Mouse (Mus musculus): ENCODE data around the gene Pfdn2.
"Not testable (repeated sequence)": the region's sequence is repeated elsewhere in the genome, so short reads cannot be mapped to it uniquely, and the experiment has no call there.

The Pfdn2 gene

GRCm38 (mm10) chr1:171345225-171346094, at the start of gene Pfdn2, which contains the start of gene Nit1:
TSS of gene Pfdn2 (plus strand) at chr1:171345670.
TSS of gene Nit1 (minus strand) at chr1:171345646.
- peak; percentile 91 for DNase-seq (ENCODE audit: low read depth, low spot score)

- no peak for DNase-seq (ENCODE audit: low read depth, low spot score)
Observed at GRCm38 (mm10) chr1:171298226-171298625, 47.2 kb upstream of the Pfdn2 start.

GRCm38 (mm10) chr1:171306157-171306556, 39.3 kb upstream of the Pfdn2 start:
- not testable (repeated sequence) for DNase-seq (ENCODE audit: low read depth, low spot score)

GRCm38 (mm10) chr1:171309321-171309720, 36.1 kb upstream of the Pfdn2 start:
- no peak for DNase-seq (ENCODE audit: low read depth, low spot score)

GRCm38 (mm10) chr1:171319748-171320147, 25.7 kb upstream of the Pfdn2 start:
- no peak for DNase-seq (ENCODE audit: low read depth, low spot score)

- no peak for DNase-seq (ENCODE audit: low read depth, low spot score)
Observed at GRCm38 (mm10) chr1:171320151-171320550, 25.3 kb upstream of the Pfdn2 start.

- DNase-seq (ENCODE audit: low read depth, low spot score): no peak
Observed at GRCm38 (mm10) chr1:171321415-171321814, 24.1 kb upstream of the Pfdn2 start.

GRCm38 (mm10) chr1:171322012-171322411, 23.5 kb upstream of the Pfdn2 start:
- DNase-seq (ENCODE audit: low read depth, low spot score): no peak

- DNase-seq (ENCODE audit: low read depth, low spot score): no peak
Observed at GRCm38 (mm10) chr1:171325571-171325970, 19.9 kb upstream of the Pfdn2 start.

- not testable (repeated sequence) for DNase-seq (ENCODE audit: low read depth, low spot score)
Observed at GRCm38 (mm10) chr1:171326588-171326987, 18.9 kb upstream of the Pfdn2 start.

GRCm38 (mm10) chr1:171328244-171328643, 17.2 kb upstream of the Pfdn2 start:
- no peak for DNase-seq (ENCODE audit: low read depth, low spot score)

- peak; percentile 87 for DNase-seq (ENCODE audit: low read depth, low spot score)
Observed at GRCm38 (mm10) chr1:171328839-171329432, 16.5 kb upstream of the Pfdn2 start, which contains the start of gene Dedd. TSS of gene Dedd (plus strand) at chr1:171329145.

GRCm38 (mm10) chr1:171329433-171330215, 15.8 kb upstream of the Pfdn2 start:
- no peak for DNase-seq (ENCODE audit: low read depth, low spot score)

GRCm38 (mm10) chr1:171330216-171330560, 15.3 kb upstream of the Pfdn2 start:
- no peak for DNase-seq (ENCODE audit: low read depth, low spot score)

- no peak for DNase-seq (ENCODE audit: low read depth, low spot score)
Observed at GRCm38 (mm10) chr1:171342262-171343207, 2.9 kb upstream of the Pfdn2 start.

- DNase-seq (ENCODE audit: low read depth, low spot score): no peak
Observed at GRCm38 (mm10) chr1:171343922-171344677, 1.4 kb upstream of the Pfdn2 start.

GRCm38 (mm10) chr1:171344715-171345114, 755 bp upstream of the Pfdn2 start:
- DNase-seq (ENCODE audit: low read depth, low spot score): no peak

- no peak for DNase-seq (ENCODE audit: low read depth, low spot score)
Observed at GRCm38 (mm10) chr1:171346095-171346450, 603 bp downstream of the Pfdn2 start.

GRCm38 (mm10) chr1:171348665-171349064, 3.2 kb downstream of the Pfdn2 start:
- DNase-seq (ENCODE audit: low read depth, low spot score): no peak

GRCm38 (mm10) chr1:171349210-171349609, 3.7 kb downstream of the Pfdn2 start:
- DNase-seq (ENCODE audit: low read depth, low spot score): no peak
